Mouse (Mus musculus) heart, adult 9 months (tissue): ENCODE measurements around the gene Cdkl3.

Experiments used
- DNase-seq, 2 experiments: peaks; one replicate each; pipeline ENCODE4 v3.0.0; 2022; ENCODE audit warnings: low spot score in 2 of 2

The Cdkl3 gene

GRCm38 (mm10) chr11:52011541-52011940 is 7.5 kb downstream of the Cdkl3 start:
- no peak for DNase-seq

- DNase-seq, result no peak
Measured at GRCm38 (mm10) chr11:52018217-52018616, 14.2 kb downstream of the Cdkl3 start.

GRCm38 (mm10) chr11:52032356-52032755 is 28.3 kb downstream of the Cdkl3 start:
- no peak for DNase-seq

- no peak for DNase-seq
Measured at GRCm38 (mm10) chr11:52033953-52034352, 29.9 kb downstream of the Cdkl3 start.

- DNase-seq, result no peak
Measured at GRCm38 (mm10) chr11:52035905-52036304, 31.9 kb downstream of the Cdkl3 start.

GRCm38 (mm10) chr11:52037659-52038058 is 33.6 kb downstream of the Cdkl3 start:
- DNase-seq, result no peak

- no peak for DNase-seq
Measured at GRCm38 (mm10) chr11:52043224-52043623, 39.2 kb downstream of the Cdkl3 start.

- DNase-seq, result no peak
Measured at GRCm38 (mm10) chr11:52044156-52044555, 40.1 kb downstream of the Cdkl3 start.

GRCm38 (mm10) chr11:52046446-52047165 is 42.6 kb downstream of the Cdkl3 start:
- DNase-seq, result peak in 1 of 2 experiments; percentile 15

- DNase-seq, result peak in 1 of 2 experiments; percentile 19
Measured at GRCm38 (mm10) chr11:52053371-52053770, 49.4 kb downstream of the Cdkl3 start.

- DNase-seq, result no peak
Measured at GRCm38 (mm10) chr11:52054728-52055127, 50.7 kb downstream of the Cdkl3 start.

GRCm38 (mm10) chr11:52056198-52056597 is 52.2 kb downstream of the Cdkl3 start:
- DNase-seq, result peak in 1 of 2 experiments; percentile 19

GRCm38 (mm10) chr11:52059001-52059400 is 55.0 kb downstream of the Cdkl3 start:
- no peak for DNase-seq

- no peak for DNase-seq
Measured at GRCm38 (mm10) chr11:52060315-52060714, 56.3 kb downstream of the Cdkl3 start.

- no peak for DNase-seq
Measured at GRCm38 (mm10) chr11:52062406-52062805, 58.4 kb downstream of the Cdkl3 start.

- DNase-seq, result no peak
Measured at GRCm38 (mm10) chr11:52064398-52064797, 60.4 kb downstream of the Cdkl3 start.

- no peak for DNase-seq
Measured at GRCm38 (mm10) chr11:52065841-52066240, 61.8 kb downstream of the Cdkl3 start.

- peak; percentile 35 to 37 for DNase-seq
Measured at GRCm38 (mm10) chr11:52071768-52072167, 67.7 kb downstream of the Cdkl3 start.

GRCm38 (mm10) chr11:52073528-52074170 is 69.6 kb downstream of the Cdkl3 start:
- DNase-seq, result no peak

- no peak for DNase-seq
Measured at GRCm38 (mm10) chr11:52074626-52075470, 70.8 kb downstream of the Cdkl3 start.

- no peak for DNase-seq
Measured at GRCm38 (mm10) chr11:52075794-52076633, 72.0 kb downstream of the Cdkl3 start.
